Mouse (Mus musculus) mesoderm, embryonic 11.5 days (tissue): ENCODE measurements around the gene Armt1.
"Not testable (repeated sequence)": the region's sequence is repeated elsewhere in the genome, so short reads cannot be mapped to it uniquely, and the experiment has no call there.

ENCODE experiments used
- DNase-seq: peaks from one replicate; pipeline ENCODE4 v3.0.0-alpha.2; 2012; ENCODE audit warnings: low read depth, low spot score

The Armt1 gene

DNA sequence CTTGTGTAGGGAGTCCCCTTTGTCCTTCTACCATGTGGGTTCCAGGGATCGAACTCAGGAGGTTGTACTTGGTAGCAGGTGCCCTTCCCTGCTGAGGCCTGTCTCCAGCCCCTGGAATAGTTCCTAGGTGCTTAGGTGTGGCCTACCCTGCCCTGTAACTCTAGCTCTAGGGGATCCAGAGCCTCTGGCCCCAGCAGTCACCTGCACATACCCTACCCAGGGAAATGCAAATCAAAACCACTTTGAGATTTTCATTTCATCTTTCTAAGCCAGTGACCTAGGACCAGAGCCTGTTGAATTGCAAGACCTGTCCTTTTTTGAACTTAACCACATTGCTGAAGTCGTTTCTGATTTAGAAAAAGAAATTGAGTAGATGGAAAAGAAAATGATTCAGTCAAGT lies 1.6 kb downstream of the Armt1 start:
- not testable (repeated sequence) for DNase-seq

DNA sequence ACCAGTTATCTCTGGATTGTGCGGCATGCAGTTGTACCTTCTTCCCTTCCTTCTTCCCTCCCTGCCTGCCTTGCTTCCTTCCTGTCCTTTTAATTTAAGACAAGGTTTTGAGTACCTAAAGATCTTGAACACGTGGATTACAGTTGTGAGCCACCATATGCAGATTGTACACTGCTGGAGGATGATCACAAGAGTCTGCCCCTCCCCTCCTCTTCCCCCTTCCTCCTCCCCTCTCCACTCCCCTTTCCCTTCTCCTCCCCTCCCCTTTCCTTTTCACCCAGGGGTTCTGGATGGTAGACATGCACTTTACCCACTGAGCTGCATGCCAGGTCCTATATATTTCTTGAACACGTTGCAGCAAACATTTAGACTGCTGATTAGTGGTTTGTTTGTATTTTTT lies 3.1 kb downstream of the Armt1 start:
- no peak for DNase-seq

DNA sequence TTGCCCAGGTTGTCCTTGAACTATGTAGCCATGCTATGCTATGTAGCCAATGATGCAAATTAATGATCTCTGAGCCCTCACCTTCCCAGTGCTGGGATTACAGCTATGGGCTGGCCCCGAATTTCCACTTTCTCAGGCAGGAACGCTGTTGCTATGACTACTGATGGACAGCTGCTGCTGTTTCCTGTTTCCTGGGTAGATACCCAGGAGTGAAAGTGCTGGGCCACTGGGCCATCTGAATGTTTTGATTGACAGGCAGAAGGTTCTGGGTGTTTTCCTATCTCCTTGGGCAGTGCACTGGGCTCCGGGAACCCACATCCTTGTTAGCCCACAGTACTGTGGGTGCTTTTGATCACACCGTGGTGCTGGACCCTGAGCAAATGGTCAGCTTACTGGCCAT lies 24.1 kb downstream of the Armt1 start:
- no peak for DNase-seq

DNA sequence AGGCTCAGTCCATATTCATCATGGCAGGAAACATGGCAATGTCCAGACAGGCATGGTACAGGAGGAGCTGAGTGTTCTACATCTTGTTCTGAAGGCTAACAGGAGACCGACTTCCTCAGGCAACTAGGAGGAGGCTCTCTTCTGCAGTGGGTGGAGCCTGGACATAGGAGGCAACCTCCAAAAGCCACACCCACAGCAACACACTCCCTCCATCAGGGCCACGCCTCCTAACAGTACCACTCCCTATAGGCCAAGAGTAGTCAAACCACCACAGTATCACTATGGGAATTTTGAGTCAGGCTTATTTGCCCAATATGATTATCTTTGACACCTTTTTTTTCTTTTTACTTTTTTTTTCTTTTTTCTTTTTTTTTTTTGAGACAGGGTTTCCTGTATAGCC lies 27.9 kb downstream of the Armt1 start:
- DNase-seq, result no peak

DNA sequence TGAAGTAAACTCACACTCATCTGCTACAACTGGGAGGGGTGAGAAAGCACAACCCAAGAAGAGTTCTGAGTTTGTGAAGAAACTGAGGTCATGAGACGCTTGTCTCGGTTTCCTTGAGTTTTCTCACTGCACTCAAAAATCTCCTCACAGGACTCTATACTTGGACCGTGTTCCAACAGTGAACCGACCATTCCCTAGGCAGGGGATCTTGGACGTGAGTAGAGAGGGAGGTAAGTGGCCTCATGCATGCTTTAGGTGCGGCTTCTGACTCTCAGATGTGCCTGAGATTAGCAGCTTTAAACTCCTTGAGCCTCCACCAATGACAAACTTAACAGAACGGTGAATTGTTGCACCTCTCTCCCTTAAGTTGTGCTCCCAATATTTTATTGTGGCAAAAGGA lies 33.5 kb downstream of the Armt1 start:
- no peak for DNase-seq

DNA sequence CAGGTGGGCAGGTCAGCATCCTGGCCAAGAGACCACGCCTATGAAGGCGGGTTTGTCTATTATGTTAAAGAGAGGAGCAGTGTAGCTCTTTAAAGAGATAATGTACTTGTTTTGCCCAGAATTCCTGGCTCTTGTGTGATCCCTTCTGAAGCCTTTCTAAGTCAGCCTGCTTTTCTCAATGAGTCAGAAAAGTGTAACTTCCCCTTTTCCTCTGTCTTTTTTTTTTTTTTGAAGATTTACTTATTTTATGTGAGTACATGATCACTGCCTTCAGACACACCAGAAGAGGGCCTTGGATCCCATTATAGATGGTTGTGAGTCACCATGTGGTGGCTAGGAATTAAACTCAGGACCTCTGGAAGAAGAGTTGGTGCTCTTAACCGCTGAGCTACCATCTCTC lies 37.1 kb downstream of the Armt1 start:
- no peak for DNase-seq

DNA sequence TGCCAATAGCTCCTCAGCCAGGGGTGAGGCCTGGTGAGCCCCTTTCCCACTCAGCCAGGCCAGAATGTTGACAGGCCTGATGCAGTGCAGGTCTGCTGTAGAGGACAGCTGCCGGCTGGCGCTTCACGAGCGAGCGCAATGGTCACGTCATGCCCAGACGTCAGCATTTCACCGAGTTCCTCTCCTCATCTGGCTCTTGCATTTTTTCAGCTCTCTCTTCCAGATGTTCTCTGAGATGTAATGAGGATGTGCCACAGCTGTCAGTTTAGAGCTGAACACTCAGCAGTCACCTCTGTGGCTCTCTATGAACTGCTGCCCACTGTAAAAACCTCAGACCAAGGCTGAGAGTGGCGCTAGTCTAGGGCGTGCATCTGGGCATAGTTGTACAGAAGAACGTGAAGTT lies 41.3 kb downstream of the Armt1 start:
- DNase-seq, result no peak

DNA sequence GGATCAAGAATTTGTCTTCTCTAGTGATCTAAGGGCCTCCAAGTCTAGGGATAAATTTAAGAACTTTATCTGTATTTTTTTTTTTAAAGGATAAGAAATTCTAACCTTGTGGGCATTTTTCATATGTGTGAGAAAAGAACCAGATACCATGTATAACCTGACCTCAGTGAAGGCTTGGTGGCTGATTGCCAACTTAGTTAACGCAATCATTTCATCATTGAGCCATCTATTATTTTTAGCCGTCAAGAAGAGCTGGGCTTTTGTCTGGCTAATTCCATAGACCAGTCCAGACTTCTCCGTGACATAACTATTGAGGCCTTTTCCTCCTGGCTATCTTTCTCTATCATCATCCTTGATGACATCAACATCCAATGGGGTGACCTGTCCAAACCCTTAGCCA lies 43.2 kb downstream of the Armt1 start:
- no peak for DNase-seq

DNA sequence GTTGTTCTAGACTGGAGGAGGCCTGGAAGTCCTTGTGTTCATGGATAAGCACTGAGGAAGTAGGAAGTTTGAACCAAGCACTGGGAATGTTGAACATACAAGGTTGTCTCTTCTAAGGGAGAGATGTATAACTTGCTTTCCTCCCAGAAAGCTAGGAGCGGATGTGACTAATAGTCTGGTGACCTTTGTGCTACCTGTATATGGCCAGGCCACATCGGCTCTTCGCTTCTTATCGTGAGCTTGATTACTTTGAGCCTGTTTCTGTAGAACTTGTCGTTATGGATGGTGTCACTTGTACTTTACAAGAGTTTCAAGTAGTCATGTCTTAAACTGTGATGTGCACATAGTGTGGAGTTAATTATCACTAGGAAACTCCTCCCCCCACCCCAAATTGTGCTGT lies 44.3 kb downstream of the Armt1 start:
- no peak for DNase-seq

DNA sequence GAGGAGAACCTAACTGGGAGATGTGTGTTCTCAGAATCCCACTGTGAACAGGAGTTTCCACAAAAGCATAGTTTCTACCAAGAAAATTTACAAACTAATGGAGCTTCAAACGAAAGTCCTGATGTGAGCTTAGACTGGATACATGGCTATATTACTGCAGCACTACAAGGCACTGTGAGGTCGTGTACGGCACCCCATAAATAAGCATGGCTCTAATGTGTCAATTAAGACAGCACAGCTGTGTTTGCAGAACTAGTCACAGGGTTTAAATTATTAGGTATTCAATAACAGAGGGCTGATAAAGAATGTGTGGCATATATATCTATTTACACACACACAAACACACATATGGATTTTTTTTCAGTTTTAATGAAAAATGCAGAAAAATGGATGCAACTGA lies 48.7 kb downstream of the Armt1 start:
- no peak for DNase-seq

DNA sequence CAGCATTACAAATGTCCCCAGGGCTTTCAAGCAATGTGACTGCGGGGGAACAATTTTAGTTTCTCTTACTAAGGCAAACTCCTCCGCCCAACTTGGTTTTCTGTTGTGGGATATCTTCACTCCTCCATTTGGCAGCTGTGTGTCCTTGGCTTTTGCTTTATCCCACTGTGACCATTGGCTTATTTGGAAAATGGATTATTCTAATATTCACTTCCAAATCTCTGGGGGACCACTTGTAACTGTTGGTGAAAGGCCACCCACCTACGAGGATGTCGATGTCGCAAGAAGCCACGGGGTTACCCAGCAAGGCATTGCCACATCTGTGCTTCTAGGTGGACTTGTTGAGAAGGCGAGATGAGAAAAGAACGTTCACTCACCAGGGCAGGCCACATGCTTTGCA lies 49.4 kb downstream of the Armt1 start:
- DNase-seq, result no peak

DNA sequence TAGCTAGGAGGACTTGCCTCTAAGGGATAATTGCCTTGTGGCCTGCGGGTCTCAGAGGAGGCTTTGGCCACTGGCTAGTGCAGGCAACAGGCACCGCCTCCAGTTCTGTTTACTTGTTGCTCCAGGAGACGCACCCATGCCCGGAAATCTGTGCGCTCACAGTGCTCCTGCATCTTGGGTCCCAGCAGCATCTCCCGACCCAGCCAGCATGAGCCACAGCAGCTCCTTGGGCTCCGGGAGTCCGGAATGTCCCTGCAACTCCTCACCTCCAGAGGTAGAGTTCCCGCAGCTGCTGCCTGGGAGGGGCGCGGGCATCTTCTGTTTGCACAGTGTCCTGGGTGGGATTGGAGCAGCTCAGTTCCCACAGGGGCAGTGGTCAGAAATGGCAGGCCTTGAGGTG lies 50.1 kb downstream of the Armt1 start, which contains the start of gene Ccdc170:
Gene Ccdc170, plus strand, starts transcription at position 148 of the 400 bp plus-strand sequence.
- no peak for DNase-seq

DNA sequence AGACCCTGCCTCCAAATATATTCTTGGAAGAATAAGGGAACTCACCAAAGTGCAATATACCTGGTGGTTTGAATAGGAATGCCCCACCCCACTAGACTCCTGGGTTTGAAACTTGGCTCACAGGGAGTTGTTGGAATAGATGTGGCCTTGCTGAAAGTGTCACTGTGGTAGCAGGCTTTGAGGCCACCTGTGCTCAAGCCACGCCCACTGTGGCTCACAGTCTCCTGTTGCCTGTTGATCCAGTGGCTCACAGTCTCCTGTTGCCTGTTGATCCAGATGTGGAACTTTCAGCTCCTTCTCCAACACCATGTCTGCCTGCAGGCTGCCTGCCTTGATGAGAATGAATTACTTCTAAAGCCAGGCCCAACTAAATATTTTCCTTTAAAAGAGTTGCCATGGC lies 51.6 kb downstream of the Armt1 start:
- no peak for DNase-seq

DNA sequence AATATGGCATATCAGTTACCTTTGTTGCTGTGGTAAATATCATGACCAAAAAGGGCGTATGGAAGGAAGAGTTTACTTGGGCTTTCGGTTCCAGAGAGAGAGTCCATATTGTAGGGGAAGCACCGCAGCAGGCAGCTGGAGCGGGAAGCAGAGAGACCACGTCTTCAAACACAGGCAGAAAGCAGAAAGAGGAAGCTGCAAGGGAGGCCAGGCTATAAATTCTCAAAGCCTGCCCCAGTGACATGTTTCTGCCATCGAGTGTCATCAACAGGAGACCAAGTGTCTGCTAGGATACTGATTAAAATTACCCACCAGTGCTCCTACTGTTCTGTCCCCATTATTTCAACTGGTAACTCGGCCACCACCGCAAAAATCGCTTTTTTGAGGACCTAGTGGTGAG lies 52.7 kb downstream of the Armt1 start:
- DNase-seq, result no peak

DNA sequence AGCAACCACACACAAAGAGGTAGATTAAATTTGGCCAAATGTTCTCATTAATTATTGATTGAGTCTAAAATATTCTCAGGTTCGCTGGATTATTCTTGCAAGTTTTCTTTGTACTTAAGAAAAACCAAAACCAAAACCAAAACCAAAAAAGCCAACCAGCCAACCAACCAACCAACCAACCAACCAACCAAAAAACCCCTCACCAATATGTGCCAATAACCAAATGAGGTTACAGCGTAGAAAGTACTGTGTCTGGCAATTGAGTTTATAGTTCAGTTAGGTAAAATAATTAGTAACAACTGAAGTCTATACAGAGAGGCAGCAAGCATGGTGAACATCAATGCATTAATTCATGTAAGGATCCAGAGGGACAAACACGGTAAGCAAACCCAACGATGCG lies 57.6 kb downstream of the Armt1 start:
- DNase-seq, result no peak

DNA sequence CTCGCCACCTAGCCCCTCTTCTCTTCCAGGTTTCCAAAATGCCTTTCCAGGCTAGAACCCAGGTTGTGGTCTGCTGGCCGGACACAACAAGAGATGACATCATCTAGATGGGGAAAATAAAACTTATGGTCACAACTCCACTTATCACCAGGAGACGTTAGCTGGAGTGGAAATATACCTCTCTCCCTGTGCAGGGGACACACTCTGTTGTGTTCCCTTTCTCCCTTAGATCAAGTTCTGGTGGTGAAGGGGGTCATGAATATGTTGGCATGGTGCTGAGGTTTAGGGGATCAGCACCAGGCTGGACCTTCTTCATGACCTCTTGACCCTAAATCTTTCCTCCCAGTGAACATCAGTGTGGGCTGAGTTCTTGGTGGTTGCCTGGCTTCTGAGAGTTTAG lies 59.0 kb downstream of the Armt1 start:
- DNase-seq, result no peak

DNA sequence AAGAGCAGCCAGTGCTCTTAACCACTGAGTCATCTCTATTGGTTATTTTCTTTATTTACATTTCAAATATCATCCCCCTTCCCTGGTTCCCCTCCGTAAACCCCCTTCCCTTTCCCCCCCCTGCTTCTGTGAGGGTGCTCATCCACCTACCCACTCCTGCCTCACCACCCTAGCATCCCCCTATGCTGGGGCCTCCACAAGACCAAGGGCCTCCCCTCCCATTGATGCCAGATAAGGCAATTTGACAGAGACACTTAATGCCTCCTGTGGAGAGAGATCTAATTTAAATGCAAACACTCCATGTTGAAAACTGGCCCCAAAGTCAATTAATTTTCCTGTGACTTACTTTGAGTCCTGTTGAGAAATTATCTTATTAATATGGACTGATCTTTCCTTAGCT lies 59.8 kb downstream of the Armt1 start:
- DNase-seq, result no peak

DNA sequence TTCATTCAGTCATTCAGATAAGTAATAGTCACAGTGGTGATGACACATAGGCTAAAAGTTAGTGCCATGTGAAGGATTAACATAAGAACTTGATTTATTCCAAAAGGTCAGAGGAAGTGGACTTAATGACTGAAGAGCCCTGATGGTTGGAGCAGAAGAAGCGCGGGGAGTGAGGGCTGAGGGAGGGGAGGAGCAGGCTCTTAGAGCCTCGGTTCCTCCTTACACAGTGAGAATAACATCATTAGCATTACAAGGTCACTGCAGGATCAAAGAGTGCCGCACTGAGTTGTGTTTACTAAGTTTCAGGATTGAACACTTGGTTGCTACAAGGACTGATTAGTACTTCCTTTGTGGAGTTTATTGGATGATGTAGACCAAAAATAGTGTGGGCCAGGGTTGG lies 60.6 kb downstream of the Armt1 start:
- DNase-seq, result no peak

DNA sequence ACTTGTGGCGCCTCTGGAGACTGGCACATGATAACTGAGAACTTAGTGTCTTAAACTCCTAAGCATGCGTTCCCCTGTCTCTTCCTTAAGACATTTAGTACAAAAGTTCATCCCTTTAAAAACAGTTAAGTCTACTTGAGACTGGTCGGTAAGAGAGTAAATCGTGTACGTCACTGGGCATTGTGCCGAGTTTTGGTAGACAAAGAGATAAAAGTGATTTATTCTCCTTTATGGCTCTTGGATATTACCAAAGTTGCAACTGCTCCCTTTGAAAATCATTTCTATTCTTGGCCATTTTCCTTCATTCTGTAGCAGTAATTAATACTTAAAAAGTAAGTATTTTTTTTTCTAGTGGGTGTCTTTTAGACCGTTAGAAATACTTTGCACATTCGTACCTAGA lies 71.0 kb downstream of the Armt1 start:
- DNase-seq, result no peak
